Mouse (Mus musculus): ENCODE measurements around the gene Pck1.
"Not testable (repeated sequence)": the region's sequence is repeated elsewhere in the genome, so short reads cannot be mapped to it uniquely, and the experiment has no call there.

Pck1 gene

DNA sequence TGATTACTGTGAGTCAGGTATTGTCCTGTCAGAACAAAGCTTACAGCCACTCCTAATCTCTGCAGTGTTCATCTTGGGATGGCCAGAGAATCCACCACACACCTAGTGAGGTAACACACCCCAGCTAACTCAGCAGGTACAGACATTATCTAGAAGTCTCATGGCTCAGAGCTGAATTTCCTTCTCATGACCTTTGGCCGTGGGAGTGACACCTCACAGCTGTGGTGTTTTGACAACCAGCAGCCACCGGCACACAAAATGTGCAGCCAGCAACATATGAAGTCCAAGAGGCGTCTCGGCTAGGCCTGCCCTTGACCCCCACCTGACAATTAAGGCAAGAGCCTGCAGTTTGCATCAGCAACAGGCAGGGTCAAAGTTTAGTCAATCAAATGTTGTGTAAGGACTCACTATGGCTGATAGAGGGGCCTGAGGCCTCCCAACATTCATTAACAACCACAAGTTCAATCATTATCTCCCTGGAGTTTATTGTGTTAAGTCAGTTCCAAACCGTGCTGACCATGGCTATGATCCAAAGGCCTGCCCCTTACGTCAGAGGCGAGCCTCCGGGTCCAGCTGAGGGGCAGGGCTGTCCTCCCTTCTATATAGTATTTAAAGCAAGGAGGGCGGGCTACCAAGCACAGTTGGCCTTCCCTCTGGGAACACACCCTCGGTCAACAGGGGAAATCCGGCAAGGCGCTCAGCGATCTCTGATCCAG lies at the start of gene Pck1:
Pck1 (plus strand) TSS at position 613 of the 716 bp plus-strand sequence.
- DNase-seq: no peak

DNA sequence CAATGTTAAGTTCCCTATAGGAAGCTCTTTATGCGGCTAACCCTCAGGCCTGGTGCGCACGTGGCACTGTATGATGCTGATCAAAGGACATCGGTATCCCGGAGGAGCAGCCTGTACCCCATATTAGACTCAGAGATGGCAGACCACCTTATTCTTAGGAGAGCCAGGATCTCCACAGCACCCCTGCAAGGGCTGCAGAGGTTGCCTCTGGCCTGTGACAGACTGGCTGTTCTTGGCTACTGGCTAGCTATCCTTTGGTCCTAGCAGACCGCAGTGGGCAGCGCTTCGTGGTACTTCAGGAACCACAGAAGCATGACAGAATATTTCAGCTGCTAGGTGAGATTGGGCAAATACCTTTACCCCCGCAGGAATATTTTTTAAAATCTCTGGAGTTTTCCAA lies 46.4 kb upstream of the Pck1 start:
- DNase-seq: no peak

DNA sequence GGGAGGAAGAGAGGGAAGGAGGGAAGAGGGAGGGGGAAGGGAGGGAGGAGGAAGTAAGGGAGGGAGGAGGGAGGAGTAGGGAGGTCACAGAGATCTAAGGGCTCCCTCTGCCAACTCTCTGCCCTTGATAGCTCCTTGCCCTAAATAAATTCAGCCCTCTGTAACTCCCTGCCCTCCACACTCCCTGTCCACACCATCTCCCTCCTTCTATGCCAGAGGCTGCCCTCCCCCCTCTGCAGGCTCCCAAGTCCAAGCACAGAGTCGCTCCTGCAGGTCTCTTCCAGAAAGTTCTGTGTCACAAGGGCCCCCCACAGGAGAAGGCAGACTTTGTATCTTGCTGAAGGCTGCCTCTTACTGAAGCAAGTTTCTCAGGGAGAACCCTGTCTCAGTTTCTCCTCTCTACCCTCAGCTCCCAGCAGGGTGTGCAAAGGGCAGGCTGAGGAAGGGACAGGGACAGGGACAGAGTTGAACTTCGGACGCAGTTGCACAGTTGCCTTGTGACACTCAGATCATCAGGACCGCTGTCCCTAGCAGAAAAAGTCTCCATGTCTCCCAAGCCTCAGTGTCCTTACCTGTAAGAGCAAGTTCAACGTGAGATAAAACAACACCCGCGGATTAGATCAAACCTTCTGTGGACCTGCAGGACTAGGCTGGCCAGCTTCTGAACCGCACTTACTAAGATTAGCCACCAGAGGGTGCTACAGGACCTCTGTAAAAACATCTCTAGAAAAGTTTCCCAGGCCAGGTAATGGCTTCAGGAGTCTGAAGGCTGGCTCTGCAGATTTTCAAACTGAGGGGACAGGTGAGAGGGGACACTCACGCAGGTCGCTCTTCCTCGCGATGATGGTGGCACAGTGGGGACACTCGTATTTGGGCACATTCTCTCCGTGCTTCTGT lies 45.7 kb upstream of the Pck1 start:
- peak; percentile 75 to 86 for DNase-seq

DNA sequence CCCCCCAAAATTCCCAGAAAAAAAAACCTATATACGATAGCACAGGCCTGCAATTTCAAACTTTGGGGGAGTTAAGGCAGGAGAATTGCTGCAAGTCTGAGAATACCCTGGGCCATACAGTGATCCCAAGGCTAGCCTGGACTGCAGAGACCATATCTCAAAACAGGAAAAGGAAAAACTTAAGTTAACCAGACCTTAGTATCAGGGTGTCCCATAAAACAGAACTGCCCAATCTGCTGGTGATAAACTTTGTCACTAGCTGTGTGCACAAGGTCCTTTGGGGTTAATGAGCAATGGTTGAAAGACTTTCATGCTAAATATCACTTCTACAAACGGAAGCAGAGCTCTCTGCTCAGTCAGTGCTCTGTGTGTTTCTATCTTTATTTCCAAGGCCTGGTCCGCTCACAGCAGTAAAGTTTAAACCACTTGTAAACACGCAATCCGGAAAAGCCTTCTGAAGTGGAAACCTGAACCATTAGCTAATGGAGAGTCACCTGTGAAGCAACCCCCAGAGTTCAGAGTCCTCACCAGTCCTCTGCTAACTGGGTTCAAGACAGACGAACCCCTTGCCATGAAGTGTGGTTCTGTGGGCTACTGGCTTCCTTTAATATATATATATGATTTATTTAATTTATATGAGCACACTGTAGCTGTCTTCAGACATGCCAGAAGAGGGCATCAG lies 44.2 kb upstream of the Pck1 start:
- DNase-seq: no peak

DNA sequence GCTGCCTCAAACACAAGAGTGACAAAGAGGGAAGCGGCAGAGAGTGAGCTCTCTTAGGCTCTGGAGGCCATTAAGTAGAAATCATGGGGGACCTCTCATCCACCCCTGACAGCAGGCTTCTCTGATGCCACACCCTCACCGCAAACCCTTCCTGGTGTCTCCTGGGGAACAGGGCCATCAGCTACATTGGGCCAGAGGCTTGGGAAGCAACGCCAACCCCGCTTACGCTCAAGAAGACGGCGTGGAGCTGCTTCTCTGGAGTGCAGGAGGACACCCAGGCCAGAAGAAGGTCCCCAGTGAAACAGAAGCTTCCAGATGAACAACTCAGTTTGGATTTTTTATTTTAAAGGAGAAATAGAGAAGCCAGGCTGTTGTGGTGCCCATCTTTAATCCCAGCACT lies 43.3 kb upstream of the Pck1 start:
- DNase-seq: no peak

DNA sequence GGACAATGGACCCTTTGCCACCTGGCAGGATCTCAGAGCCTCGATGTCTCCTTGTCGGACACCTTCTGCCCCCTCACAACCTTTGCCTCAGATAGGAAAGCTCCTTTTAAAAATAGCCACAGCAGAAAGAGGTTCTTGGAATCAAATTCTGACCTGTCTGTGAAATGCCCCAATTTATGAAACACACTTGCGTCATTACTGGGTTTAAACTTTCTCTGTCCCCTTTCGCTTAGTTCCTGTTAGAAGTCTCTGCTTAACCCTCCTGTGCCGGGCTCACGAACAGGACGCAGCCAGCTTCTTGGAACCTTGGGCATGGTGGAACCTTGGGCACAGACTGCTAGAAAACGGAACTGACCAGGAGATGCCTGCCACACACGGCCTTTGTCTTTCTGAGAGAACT lies 42.3 kb upstream of the Pck1 start:
- no peak for DNase-seq

DNA sequence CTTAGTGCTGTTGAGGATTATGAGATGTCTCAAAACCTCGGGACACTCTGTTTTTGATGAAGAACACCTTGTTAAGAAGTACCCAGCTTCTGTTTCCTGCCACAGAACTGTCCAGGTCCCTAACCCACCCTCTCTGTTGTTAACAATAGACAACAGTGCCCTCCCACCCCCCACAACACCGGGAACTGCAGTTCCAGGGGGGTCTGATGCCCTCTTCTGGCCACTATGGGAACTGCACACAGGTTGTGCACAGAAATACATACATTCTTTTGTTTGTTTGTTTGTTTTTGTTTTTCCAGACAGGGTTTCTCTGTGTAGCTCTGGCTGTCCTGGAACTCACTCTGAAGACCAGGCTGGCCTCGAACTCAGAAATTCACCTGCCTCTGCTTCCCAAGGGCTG lies 39.1 kb upstream of the Pck1 start:
- not testable (repeated sequence) for DNase-seq

DNA sequence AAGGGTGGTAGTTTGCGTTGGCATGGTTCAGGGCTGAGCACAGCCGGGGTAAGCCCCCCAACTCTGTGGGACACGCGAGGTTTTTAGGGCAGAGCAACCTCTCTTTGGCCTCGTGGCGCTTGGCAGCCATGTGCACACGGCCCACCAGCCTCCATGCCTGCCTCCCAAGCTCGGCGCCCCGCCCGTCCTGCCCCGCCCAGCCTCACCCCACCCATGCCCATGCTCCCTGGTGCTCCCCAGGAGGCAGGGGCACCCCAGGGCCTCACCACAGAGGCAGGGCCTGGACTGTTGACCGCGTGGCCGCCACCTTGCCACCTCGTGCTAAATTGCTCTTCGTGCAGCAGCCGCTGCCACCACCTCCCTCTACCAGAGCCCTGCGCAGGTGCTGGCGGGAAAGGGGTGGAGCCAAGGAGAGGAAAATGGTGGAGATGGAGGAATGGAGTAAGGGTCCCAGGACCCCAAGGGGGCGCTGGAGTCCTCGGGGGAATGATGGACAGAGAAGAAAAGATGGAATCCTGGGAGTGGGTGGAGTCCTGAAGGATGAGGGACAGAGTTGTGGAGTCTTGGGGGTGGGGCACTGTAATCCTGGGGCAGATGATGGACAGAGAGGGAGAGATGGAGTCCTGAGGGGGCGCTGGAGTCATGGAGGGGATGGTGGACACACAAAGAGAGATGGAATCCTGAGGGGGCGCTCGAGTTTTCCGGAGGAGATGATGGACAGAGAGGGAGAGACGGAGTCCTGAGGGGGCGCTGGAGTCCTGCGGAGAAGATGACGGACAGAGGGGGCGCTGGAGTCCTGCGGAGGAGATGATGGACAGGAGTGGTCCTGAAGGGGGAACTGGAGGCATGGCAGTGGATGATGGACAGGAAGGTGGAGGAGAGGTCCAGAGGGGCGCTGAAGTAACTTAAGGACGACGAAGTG lies 33.6 kb upstream of the Pck1 start, which contains the start of gene Ctcfl:
Ctcfl (minus strand) TSS at position 503 of the 922 bp plus-strand sequence.
- no peak for DNase-seq

DNA sequence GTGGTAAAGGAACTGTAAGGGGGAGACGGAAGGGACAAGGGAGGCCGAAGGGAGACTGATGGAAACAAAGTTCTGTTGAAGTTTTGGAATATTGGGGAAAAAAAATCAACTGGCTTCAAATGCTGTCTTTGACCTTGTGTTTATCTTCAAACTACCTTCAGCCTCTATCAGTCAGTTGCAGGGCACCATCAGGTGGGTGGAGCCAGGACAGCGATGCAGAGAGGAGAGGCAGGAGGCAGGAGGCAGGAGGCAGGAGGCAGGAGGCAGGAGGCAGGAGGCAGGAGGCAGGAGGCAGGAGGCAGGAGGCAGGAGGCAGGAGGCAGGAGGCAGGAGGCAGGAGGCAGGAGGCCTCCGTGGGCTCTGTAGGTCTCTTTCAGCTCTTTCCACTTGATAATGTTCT lies 32.7 kb upstream of the Pck1 start:
- not testable (repeated sequence) for DNase-seq

DNA sequence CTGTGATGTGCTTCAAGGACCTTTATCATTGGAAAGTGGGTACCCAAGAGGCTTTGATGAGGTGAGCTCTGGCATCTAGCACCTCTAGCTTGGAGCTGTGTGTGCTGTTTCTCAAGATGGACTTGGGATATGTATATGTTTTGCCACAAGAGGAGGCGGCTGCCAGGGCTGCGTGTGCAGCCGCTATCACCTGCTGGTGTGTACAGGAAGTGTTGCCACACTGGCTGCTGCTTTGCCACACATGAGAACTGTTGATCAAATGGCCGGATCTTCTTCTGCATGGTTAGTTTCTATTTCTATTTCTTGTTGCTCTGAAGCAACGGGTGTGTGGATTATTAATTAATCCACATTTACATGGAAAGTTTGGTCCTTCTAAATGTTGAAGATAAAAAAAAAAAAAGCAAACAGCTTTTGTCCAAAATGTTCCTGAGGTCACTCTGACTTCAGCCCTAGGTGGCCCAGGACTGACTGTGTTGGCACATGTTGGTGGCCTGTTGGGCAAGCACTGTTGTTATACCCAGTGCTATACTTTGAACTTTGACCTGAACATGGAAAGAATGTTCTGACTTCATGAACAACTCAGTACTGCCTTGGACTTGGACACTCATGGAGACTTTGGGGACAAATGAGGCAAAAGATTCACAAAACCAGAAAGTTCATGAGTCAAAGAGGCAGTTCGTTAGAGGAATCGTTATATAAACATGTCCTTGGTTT lies 28.7 kb upstream of the Pck1 start:
- no peak for DNase-seq

DNA sequence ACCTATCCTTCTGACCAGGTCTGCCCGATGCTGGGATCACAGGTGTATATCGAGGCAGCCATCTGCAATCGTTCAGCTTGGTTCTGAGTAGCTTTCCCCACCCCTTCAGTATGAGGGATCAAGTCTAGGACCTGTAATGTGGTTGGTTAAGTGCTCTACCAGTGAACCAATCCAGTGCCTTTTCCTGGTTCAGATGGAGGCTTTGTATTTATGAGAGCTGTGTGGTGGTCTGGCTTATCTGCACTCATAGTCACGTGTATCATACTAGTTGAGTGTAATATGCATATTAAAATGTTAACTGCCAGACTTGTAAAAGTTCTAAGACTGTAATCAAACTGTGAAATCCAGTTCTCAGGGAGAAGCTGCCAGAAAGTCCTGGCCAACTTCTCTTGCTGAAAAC lies 26.5 kb upstream of the Pck1 start:
- no peak for DNase-seq

DNA sequence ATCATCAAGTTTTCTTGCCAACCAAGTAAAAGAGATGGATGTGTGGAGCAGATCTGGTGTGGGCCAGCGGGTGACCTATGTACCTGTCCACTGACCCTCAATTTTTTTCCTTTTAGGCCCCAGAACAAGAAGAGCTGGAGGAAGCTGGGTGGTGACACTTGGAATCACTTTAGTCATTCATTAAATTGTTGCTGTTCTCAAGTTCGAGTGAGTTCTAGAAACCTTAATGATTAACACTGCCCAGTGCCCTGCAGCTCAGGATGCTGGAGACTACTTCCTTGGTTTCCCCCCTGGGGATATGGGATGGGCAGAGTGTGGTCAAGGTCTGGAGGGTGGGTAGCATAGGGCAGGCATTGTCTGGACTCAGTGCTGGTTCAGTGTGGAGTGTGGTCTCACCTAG lies 23.7 kb upstream of the Pck1 start:
- DNase-seq: no peak

DNA sequence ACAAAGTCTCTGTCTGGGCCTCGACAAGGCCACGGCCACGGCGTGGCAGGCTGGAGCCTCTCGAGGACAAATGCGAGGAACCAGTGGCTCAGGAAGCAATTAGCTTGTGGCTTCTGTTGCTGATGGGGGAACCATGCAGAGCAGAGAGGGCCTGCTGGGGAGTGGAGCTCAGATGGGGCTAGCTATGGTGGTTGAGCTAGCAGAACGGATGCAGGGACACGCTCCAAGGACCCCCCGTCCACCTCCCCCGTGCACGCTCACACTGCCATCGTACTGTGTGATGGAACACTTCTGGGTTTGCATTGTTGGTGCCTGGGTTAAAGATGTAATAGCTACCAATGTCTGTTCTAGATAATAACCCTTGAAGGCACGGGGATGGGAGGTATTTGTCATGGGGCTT lies 20.6 kb upstream of the Pck1 start:
- peak in 1 of 2 experiments; percentile 10 for DNase-seq

DNA sequence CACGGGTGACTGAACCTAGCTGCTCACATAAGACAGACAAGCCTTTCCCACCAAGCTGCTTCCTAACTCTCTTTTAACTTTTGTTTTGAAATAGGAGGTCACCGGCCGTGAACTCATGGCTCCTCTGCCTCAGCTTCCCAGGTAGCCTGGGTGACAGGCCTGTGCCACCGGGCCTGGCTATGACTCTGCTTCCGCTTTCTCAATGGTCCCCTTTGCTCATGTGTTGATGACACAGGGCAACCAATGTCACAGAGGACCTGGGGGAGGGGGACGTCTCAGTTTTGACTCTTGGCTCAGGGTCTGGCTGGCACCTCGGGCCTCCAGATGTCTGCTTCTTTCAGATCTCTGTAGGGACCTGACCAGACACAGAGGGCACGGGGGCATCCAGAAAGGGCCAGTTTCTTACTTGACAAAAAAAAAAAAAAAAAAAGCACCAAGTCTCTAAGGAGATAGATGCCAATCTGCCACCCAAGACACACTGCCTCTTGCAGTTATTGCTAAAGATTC lies 20.0 kb upstream of the Pck1 start:
- DNase-seq: peak in 1 of 2 experiments; percentile 17

DNA sequence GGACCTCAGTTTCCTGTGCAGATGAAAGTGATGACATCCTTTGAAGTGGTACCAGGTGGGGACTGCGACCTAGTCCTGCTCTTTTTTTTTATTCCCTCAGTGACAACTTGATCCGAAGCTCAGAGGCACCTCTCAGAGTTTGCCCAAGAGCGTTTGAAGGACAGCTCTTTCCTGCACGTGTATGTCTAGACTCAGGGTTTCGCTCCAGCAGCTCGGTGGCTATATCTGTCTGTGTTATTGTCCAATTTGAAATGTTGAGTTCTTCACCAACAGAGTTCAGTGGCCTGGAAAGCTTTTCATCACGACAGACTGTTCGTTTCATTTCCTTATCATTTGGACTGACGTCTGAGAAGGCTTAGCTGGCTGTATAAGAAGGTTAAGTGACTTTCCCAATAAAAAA lies 18.2 kb upstream of the Pck1 start:
- DNase-seq: no peak

DNA sequence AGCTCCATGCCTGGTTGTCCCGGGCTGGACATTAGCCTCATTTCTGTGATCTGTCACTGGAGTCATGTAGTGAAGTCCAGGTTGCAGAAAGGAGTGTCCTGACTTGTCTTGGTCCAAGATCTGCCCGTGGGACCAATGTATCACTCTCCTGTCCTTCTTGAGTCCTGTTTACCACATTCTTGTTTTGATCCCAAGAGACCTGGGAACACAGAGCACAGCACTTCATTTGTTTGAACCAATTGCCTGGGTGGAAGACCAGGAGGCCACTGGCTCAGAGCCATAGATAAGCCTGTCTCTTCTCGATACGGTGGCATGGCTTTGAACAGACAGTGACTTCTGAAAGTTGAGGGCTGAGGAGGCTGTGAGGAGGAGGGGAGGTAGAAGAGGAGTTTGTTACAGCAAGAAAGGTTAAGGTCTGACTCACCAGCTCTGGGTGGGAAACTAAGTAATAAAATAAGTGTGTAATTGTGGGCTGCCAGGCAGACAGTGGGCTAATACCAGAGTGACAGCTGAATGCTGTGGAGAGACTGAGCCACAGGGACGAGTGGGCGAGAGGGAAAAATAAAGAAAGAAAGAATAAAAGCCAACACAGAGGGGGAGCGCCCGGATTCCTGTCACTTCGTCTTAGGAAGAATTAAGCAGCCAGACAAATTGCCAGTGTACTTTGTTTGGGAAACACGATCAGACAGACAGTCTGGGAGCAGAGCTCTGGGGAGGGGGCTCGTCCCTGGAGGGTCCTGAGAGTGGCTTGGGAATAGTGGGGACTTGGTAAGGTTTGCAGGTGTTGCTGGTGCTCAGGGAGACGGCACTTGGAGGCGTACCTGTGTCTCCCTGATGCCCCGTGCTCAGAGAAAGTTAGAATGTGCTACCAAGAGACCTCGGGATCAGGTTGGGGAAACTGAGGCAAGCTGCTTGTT lies 14.3 kb upstream of the Pck1 start:
- no peak for DNase-seq

DNA sequence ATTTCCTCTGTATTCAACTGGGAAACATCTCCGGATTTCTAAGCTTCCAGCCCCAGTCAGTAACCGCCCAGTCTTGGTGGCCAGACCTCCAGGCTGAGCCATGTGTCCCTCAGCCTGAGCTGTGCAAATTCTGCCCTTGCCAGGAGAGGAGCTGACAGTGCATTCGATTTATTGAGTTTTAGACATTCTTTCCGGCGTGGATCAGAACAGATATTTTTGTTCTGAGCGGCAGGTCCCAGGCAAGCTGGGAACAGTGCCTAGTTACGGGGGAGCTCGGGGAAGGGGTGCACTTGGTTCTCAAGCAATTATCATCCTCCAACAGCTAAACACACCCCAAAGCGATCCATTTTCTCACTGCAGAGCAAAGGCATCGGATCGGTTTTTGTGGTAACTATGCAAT lies 9.2 kb upstream of the Pck1 start:
- no peak for DNase-seq

DNA sequence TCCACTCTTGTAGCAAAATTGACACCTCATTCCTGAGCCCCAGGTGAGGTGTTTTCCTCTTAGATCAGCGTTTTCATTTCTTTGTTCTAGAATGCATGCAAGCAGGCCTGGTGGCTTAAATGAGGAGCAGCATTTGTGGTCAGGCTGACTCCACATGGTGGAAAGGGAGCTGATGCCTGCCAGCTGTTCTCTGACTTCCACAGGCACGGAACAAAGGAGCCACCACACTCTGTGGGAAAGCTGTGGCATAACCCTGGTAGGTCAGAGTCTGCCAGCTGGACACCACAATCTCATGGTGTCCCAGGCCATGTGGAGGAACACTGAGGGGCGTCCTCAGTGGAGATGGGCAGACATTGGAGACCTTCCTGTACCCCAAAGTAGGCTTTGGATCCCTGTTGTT lies 7.0 kb upstream of the Pck1 start:
- no peak for DNase-seq

DNA sequence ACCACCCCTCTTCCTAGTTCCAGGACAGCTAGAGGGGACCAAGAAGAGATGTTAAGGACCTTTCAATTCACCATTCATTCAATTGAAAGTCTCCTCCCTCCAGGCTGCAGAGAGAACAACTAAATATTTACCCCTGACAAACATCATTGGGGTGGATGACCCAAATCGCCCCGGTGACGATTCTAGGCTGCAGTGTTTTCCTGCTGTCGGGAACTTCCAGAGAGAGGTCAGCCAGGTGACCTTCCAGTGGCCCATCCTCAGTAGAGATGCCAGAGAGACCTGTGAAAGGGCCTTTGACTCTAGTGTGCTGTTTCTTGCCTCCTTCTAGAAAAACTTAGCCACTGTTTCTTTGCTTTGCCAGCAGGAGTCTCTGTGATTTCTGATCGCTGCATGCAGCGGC lies 6.1 kb upstream of the Pck1 start:
- DNase-seq: no peak

DNA sequence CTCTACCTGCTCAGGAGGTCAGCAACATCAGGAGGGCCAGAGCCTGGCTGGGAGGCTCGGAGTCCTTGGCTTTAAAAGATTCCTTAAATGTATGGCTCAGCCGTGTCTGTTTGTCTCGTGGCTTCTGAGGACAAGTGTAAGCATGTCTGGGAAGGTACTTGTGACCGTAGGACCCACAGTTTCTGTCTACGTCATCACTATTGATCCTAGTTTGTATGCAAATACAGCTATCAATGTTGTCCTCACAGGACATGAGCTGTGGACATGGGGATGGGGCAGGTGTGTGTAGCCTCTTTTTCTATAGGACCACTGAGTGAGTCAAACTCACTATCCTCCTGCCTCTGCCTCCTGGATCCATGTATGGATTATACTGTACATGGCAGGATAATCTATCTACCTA lies 4.8 kb upstream of the Pck1 start:
- no peak for DNase-seq

Measured in cerebellum, postnatal 10 days (tissue).